Mouse (Mus musculus) brain, embryonic 14.5 days (tissue): ENCODE data around the gene Tcf20.

Experiments used
- CTCF ChIP-seq: fragments of 200-500 bp; IDR thresholded peaks from 2 replicates; pipeline ENCODE4 v1.5.1; 2012; ENCODE audit warnings: inconsistent platforms, mild to moderate bottlenecking, moderate library complexity, borderline replicate concordance; ENCODE audit not compliant: insufficient read depth, insufficient read length; ENCODE audit errors: extremely low read depth
- POLR2A ChIP-seq: fragments of 200-500 bp; IDR thresholded peaks from 2 replicates; pipeline ENCODE4 v1.6.1; 2012; ENCODE audit warnings: mild to moderate bottlenecking, inconsistent platforms, borderline replicate concordance; ENCODE audit not compliant: poor library complexity, insufficient read depth, insufficient read length, severe bottlenecking; ENCODE audit errors: extremely low read depth

- TF ChIP-seq CTCF (no peak), POLR2A (no peak)
Measured at GRCm38 (mm10) chr15:82987014-82987731, 499 bp downstream of the Tcf20 start.
